Mouse (Mus musculus): ENCODE data around the gene Wdr31. TPM values are rescaled to one million over a fixed set of nuclear protein-coding genes. Genes with fewer than 3 reads are reported as not detected.
A peak's percentile ranks its signal among the peaks of the same experiment; 100 is the strongest.

Wdr31 gene
- polyA plus RNA-seq, 1 experiment from 2014 or later = 11.8 TPM

DNA sequence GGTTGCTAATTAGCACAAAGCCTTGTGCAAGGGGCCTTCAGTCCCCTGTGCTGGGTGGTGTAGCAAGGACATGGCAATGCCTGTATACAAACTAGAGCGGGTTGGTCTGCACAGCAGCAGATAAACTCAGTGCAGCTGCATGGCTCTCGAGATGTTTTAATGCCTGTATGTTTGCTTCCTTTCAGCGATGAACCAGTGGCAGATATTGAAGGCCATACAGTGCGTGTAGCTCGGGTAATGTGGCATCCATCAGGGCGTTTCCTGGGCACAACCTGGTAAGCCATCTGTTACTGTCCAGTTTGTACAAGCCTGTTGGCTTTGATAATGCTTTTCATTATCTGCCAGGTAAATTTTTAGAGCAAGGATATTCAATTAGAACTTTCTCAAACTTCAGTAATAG is 51.6 kb downstream of the Wdr31 start:
- Histone ChIP-seq H3K36me3 (ENCODE audit: control insufficient read depth, insufficient read depth, low read length) (peaks cover 85% of the 10 kb centered on the region), H3K4me1 (ENCODE audit: control insufficient read depth, insufficient read depth, low read length) (no peaks in the 10 kb centered on the region), H3K9me3 (ENCODE audit: control insufficient read depth, low read length) (no peaks in the 10 kb centered on the region), H3K27me3 (ENCODE audit: control insufficient read depth, insufficient read depth, low read length) (no peaks in the 10 kb centered on the region), H3K4me2 (ENCODE audit: low read depth, low read length) (no peak overlapping the region), H3K9ac (replicated peaks; ENCODE audit: low read depth, low read length) (no peak overlapping the region), H3K27ac (ENCODE audit: low read depth, low read length) (no peak overlapping the region), H3K4me3 (ENCODE audit: low read depth, low read length) (no peak overlapping the region)
- WGBS = 97% methylated on average over 6 of the region's 6 CpGs
- ATAC-seq (ENCODE audit: low read depth) = no peak

DNA sequence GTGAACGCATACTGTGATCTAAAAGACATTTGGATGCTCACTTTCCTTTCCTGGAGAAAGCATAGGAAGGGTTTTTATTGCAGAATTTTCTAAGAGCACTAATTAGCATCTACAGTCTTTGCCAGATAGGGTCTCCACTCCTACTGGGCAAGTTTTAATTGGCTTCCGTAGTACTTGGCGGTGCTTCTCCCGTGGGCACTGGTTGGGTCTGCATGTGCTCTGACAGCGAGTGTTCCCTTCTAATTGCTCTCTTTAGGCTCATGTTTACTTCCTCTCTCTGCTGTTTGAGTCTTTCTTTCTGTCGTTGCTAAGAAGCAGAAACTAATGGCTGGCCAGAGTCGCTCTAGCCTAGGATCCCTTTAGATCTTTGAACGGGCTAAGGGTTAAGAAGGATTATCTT is 52.2 kb downstream of the Wdr31 start:
- H3K4me1 ChIP-seq (ENCODE audit: control insufficient read depth, insufficient read depth, low read length) = no peaks in the 10 kb centered on the region
- no peaks in the 10 kb centered on the region for H3K27me3 ChIP-seq (ENCODE audit: control insufficient read depth, insufficient read depth, low read length)
- no peak overlapping the region for H3K9ac ChIP-seq (replicated peaks; ENCODE audit: low read depth, low read length)
- no peak overlapping the region for H3K27ac ChIP-seq (ENCODE audit: low read depth, low read length)
- ATAC-seq (ENCODE audit: low read depth) = no peak
- H3K9me3 ChIP-seq (ENCODE audit: control insufficient read depth, low read length) = no peaks in the 10 kb centered on the region
- no peak overlapping the region for H3K4me2 ChIP-seq (ENCODE audit: low read depth, low read length)
- WGBS = 89% methylated on average over 8 of the region's 8 CpGs
- peaks cover 79% of the 10 kb centered on the region for H3K36me3 ChIP-seq (ENCODE audit: control insufficient read depth, insufficient read depth, low read length)
- H3K4me3 ChIP-seq (ENCODE audit: low read depth, low read length) = no peak overlapping the region

DNA sequence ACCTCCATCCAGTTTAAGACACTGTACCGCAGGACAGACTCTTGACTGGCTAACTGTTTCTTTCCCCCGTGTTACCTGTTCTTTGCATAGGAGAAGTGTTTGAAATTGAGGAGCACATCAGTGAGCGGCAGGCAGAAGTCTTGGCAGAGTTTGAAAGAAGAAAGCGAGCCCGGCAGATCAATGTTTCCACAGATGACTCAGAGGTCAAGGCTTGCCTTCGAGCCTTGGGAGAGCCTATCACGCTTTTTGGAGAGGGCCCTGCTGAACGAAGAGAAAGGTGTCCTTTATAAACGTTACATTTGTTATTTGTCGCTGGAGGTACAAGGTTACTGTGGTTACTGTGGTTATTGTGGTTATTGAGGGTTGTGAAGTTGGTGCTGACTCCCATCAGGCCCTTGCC is 59.1 kb downstream of the Wdr31 start:
- Histone ChIP-seq H3K27me3 (ENCODE audit: control insufficient read depth, insufficient read depth, low read length) (no peaks in the 10 kb centered on the region), H3K9me3 (ENCODE audit: control insufficient read depth, low read length) (no peaks in the 10 kb centered on the region), H3K27ac (ENCODE audit: low read depth, low read length) (no peak overlapping the region), H3K4me1 (ENCODE audit: control insufficient read depth, insufficient read depth, low read length) (peaks cover 14% of the 10 kb centered on the region; the same call in 1 of the 2 replicates), H3K36me3 (ENCODE audit: control insufficient read depth, insufficient read depth, low read length) (peaks cover 29% of the 10 kb centered on the region), H3K4me3 (ENCODE audit: low read depth, low read length) (no peak overlapping the region), H3K4me2 (ENCODE audit: low read depth, low read length) (no peak overlapping the region), H3K9ac (replicated peaks; ENCODE audit: low read depth, low read length) (no peak overlapping the region)
- no peak for ATAC-seq (ENCODE audit: low read depth)
- WGBS = 96% methylated on average over 10 of the region's 10 CpGs

DNA sequence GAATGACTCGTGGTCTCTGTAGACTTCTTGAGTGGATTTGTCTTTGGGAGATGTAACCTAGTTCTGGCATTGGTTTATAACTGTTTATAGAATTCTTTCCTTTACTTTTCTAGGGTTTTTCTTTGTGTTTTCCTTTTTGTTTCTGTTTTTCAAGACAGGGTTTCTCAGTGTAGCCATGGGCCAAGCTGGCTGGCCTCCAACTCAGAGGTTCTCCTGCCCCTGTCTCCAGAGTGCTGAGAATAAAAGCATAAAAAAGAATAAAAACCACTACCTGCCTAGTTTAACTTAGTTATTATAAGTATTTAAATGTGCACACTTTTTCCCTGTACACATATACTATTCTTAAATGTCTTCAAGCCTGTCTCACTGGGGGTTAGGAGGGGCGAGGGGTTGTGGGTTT is 60.4 kb downstream of the Wdr31 start:
- ATAC-seq (ENCODE audit: low read depth) = no peak
- Histone ChIP-seq H3K27me3 (ENCODE audit: control insufficient read depth, insufficient read depth, low read length) (no peaks in the 10 kb centered on the region), H3K36me3 (ENCODE audit: control insufficient read depth, insufficient read depth, low read length) (peaks cover 16% of the 10 kb centered on the region), H3K4me1 (ENCODE audit: control insufficient read depth, insufficient read depth, low read length) (peaks cover 18% of the 10 kb centered on the region; the same call in 1 of the 2 replicates), H3K4me2 (ENCODE audit: low read depth, low read length) (peak overlapping the region; percentile 8; the same call in 1 of the 2 replicates), H3K27ac (ENCODE audit: low read depth, low read length) (no peak overlapping the region), H3K9ac (replicated peaks; ENCODE audit: low read depth, low read length) (no peak overlapping the region), H3K4me3 (ENCODE audit: low read depth, low read length) (no peak overlapping the region), H3K9me3 (ENCODE audit: control insufficient read depth, low read length) (no peaks in the 10 kb centered on the region)
- 79% methylated on average over 2 of the region's 2 CpGs for WGBS

DNA sequence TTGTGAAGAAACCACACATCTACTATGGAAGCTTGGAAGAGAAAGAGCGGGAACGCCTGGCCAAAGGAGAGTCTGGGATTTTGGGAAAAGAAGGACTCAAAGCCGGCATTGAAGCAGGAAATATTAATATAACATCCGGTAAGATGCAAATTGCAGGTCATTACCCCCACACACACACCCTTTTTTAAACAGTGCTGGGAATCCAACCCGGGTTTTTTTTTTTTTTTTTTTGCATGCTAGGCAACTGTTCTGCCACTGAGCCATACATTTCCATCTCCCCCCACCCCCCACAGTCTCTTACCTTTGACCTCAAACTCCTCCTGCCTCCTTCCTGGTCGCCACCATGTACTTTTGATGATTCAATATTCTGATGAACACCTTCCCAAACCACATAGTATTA is 61.1 kb downstream of the Wdr31 start:
- Histone ChIP-seq H3K27me3 (ENCODE audit: control insufficient read depth, insufficient read depth, low read length) (no peaks in the 10 kb centered on the region), H3K9ac (replicated peaks; ENCODE audit: low read depth, low read length) (peak overlapping the region; percentile 60; the same call in 1 of the 2 replicates), H3K27ac (ENCODE audit: low read depth, low read length) (no peak overlapping the region), H3K4me1 (ENCODE audit: control insufficient read depth, insufficient read depth, low read length) (peaks cover 18% of the 10 kb centered on the region; the same call in 1 of the 2 replicates), H3K4me2 (ENCODE audit: low read depth, low read length) (peak overlapping the region; percentile 53), H3K9me3 (ENCODE audit: control insufficient read depth, low read length) (no peaks in the 10 kb centered on the region), H3K36me3 (ENCODE audit: control insufficient read depth, insufficient read depth, low read length) (peaks cover 10% of the 10 kb centered on the region), H3K4me3 (ENCODE audit: low read depth, low read length) (peak overlapping the region; percentile 50)
- no peak for ATAC-seq (ENCODE audit: low read depth)
- WGBS = 38% methylated on average over 6 of the region's 6 CpGs

DNA sequence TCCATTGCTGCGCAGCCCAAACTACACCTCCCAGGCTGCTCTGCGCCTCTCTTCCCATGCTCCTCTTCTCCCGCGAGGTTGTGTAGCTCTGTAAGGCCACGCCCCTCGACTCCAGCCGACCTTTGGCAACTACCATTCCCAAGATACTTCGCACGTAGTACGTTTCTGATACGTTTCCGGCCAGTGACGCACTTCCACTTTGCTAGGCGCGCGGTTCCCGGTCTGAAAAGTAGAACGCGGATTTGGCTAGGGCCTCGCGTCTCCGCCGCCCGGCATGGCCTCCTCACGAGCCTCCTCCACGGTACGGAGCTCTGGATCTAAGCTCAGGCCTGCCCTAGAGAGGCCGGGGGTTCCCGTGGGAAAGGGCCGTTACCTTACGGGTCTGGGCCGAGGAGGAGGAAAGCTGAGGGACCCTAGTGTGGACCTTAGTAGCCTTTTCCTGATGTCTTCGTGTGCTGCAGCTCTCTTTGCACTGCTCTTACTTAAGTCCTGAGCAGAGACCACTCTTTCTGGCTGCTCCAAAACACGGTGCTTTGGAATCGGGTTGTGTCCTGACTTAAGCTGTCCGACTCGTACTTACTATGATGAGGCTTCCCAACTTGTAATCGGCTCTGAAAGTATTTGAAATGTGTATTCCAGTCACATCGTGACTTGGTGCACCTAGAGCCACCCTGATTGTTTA is 62.0 kb downstream of the Wdr31 start, which contains the start of the genes Cdc26 and Prpf4:
Gene Cdc26, minus strand, starts transcription at position 42 of the 682 bp plus-strand sequence.
Gene Prpf4, plus strand, starts transcription at position 197 of the 682 bp plus-strand sequence.
- Histone ChIP-seq H3K9me3 (ENCODE audit: control insufficient read depth, low read length) (no peaks in the 10 kb centered on the region), H3K4me3 (ENCODE audit: low read depth, low read length) (peak within 1 kb of the TSS; percentile 50), H3K9ac (replicated peaks; ENCODE audit: low read depth, low read length) (peak within 1 kb of the TSS; percentile 76), H3K4me1 (ENCODE audit: control insufficient read depth, insufficient read depth, low read length) (peaks cover 18% of the 10 kb centered on the region; the same call in 1 of the 2 replicates), H3K27me3 (ENCODE audit: control insufficient read depth, insufficient read depth, low read length) (no peaks in the 10 kb centered on the region), H3K27ac (ENCODE audit: low read depth, low read length) (peak within 1 kb of the TSS; percentile 73), H3K4me2 (ENCODE audit: low read depth, low read length) (peak within 1 kb of the TSS; percentile 53), H3K36me3 (ENCODE audit: control insufficient read depth, insufficient read depth, low read length) (peaks cover 10% of the 10 kb centered on the region)
- WGBS = under 1% methylated on average over 39 of the region's 39 CpGs
- ATAC-seq (ENCODE audit: low read depth) = peak; percentile 99

- Histone ChIP-seq H3K9me3 (ENCODE audit: control insufficient read depth, low read length) (no peaks in the 10 kb centered on the region), H3K27me3 (ENCODE audit: control insufficient read depth, insufficient read depth, low read length) (no peaks in the 10 kb centered on the region), H3K4me1 (ENCODE audit: control insufficient read depth, insufficient read depth, low read length) (peaks cover 18% of the 10 kb centered on the region; the same call in 1 of the 2 replicates), H3K4me2 (ENCODE audit: low read depth, low read length) (peak overlapping the region; percentile 50), H3K36me3 (ENCODE audit: control insufficient read depth, insufficient read depth, low read length) (peaks cover 9% of the 10 kb centered on the region), H3K27ac (ENCODE audit: low read depth, low read length) (peak overlapping the region; percentile 73), H3K4me3 (ENCODE audit: low read depth, low read length) (peak overlapping the region; percentile 50), H3K9ac (replicated peaks; ENCODE audit: low read depth, low read length) (peak overlapping the region; percentile 76)
- peak; percentile 69 for ATAC-seq (ENCODE audit: low read depth)
- WGBS = under 1% methylated on average over 35 of the region's 35 CpGs
Observed at GRCm38 (mm10) chr4:62407730-62408582, 62.7 kb downstream of the Wdr31 start.

GRCm38 (mm10) chr4:62406133-62406532 is 64.6 kb downstream of the Wdr31 start:
- no peak overlapping the region for H3K27ac ChIP-seq (ENCODE audit: low read depth, low read length)
- H3K27me3 ChIP-seq (ENCODE audit: control insufficient read depth, insufficient read depth, low read length) = no peaks in the 10 kb centered on the region
- 76% methylated on average over 4 of the region's 4 CpGs for whole genome bisulfite sequencing
- H3K36me3 ChIP-seq (ENCODE audit: control insufficient read depth, insufficient read depth, low read length) = peaks cover 10% of the 10 kb centered on the region; the same call in 1 of the 2 replicates
- H3K4me1 ChIP-seq (ENCODE audit: control insufficient read depth, insufficient read depth, low read length) = peaks cover 18% of the 10 kb centered on the region; the same call in 1 of the 2 replicates
- H3K4me3 ChIP-seq (ENCODE audit: low read depth, low read length) = no peak overlapping the region
- no peaks in the 10 kb centered on the region for H3K9me3 ChIP-seq (ENCODE audit: control insufficient read depth, low read length)
- H3K4me2 ChIP-seq (ENCODE audit: low read depth, low read length) = no peak overlapping the region; the same call in 1 of the 2 replicates
- no peak for ATAC-seq (ENCODE audit: low read depth)
- H3K9ac ChIP-seq (replicated peaks; ENCODE audit: low read depth, low read length) = no peak overlapping the region

DNA sequence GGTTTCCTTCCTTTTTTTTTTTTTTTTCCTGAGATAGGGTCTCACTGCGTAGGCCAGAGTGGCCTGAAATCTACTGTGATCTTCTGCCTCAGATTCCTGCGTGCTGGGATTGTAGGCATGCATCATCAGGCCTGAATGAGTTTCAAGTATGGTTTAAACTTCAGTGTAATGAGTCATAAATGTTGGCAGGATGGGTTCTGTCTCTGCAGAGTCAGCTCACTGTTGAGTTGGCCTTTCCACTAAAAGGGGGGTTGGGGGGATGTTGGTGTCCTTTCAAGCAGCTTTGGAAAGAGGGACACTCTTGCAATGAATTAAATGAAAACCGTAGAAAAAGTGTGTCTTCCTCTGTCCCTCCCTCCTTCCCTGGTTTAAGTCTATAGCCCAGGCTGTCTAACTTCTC is 71.7 kb downstream of the Wdr31 start:
- ATAC-seq (ENCODE audit: low read depth) = no peak
- H3K4me1 ChIP-seq (ENCODE audit: control insufficient read depth, insufficient read depth, low read length) = no peaks in the 10 kb centered on the region
- H3K27ac ChIP-seq (ENCODE audit: low read depth, low read length) = no peak overlapping the region
- peaks cover 46% of the 10 kb centered on the region for H3K36me3 ChIP-seq (ENCODE audit: control insufficient read depth, insufficient read depth, low read length)
- no peaks in the 10 kb centered on the region for H3K9me3 ChIP-seq (ENCODE audit: control insufficient read depth, low read length)
- no peak overlapping the region for H3K4me3 ChIP-seq (ENCODE audit: low read depth, low read length)
- no peak overlapping the region for H3K9ac ChIP-seq (replicated peaks; ENCODE audit: low read depth, low read length)
- 96% methylated on average over 3 of the region's 3 CpGs for WGBS
- H3K27me3 ChIP-seq (ENCODE audit: control insufficient read depth, insufficient read depth, low read length) = no peaks in the 10 kb centered on the region
- H3K4me2 ChIP-seq (ENCODE audit: low read depth, low read length) = no peak overlapping the region
